Mouse (Mus musculus) heart, adult 9 months (tissue): ENCODE measurements around the gene Cpd.
"Not testable (repeated sequence)": the region's sequence is repeated elsewhere in the genome, so short reads cannot be mapped to it uniquely, and the experiment has no call there.

ENCODE experiments used
- DNase-seq, 2 experiments: peaks; one replicate each; pipeline ENCODE4 v3.0.0; 2022; ENCODE audit warnings: low spot score in 2 of 2

Gene Cpd

GRCm38 (mm10) chr11:76847354-76847753 lies 536 bp upstream of the Cpd start:
- no peak for DNase-seq

- peak in 1 of 2 experiments; percentile 24 for DNase-seq
These were observed 574 bp downstream of the Cpd start for GRCm38 (mm10) chr11:76846011-76846877.

GRCm38 (mm10) chr11:76845275-76845980 lies 1.4 kb downstream of the Cpd start:
- DNase-seq: peak in 1 of 2 experiments; percentile 22

- DNase-seq: no peak
These were observed 8.2 kb downstream of the Cpd start for GRCm38 (mm10) chr11:76838573-76838972.

- DNase-seq: no peak
These were observed 10.5 kb downstream of the Cpd start for GRCm38 (mm10) chr11:76836317-76836716.

- no peak for DNase-seq
These were observed 10.9 kb downstream of the Cpd start for GRCm38 (mm10) chr11:76835868-76836267.

- no peak for DNase-seq
These were observed 12.2 kb downstream of the Cpd start for GRCm38 (mm10) chr11:76834665-76835064.

GRCm38 (mm10) chr11:76824885-76825265 lies 21.9 kb downstream of the Cpd start:
- DNase-seq: no peak

GRCm38 (mm10) chr11:76824238-76824884 lies 22.5 kb downstream of the Cpd start:
- DNase-seq: no peak

GRCm38 (mm10) chr11:76823641-76824040 lies 23.2 kb downstream of the Cpd start:
- no peak for DNase-seq

- no peak for DNase-seq
These were observed 25.5 kb downstream of the Cpd start for GRCm38 (mm10) chr11:76821353-76821752.

GRCm38 (mm10) chr11:76817664-76818063 lies 29.2 kb downstream of the Cpd start:
- DNase-seq: no peak

GRCm38 (mm10) chr11:76810706-76811495 lies 35.9 kb downstream of the Cpd start:
- no peak for DNase-seq

- DNase-seq: peak; percentile 34 to 46
These were observed 37.4 kb downstream of the Cpd start for GRCm38 (mm10) chr11:76809450-76809849.

GRCm38 (mm10) chr11:76808550-76808949 lies 38.3 kb downstream of the Cpd start:
- no peak for DNase-seq

- DNase-seq: no peak
These were observed 39.7 kb downstream of the Cpd start for GRCm38 (mm10) chr11:76807007-76807679.

GRCm38 (mm10) chr11:76806026-76806425 lies 40.8 kb downstream of the Cpd start:
- DNase-seq: no peak

- not testable (repeated sequence) for DNase-seq
These were observed 41.7 kb downstream of the Cpd start for GRCm38 (mm10) chr11:76805072-76805471.

GRCm38 (mm10) chr11:76803266-76803665 lies 43.6 kb downstream of the Cpd start:
- DNase-seq: no peak

- DNase-seq: no peak
These were observed 49.6 kb downstream of the Cpd start for GRCm38 (mm10) chr11:76797236-76797635.

- no peak for DNase-seq
These were observed 51.5 kb downstream of the Cpd start for GRCm38 (mm10) chr11:76795326-76795725.
